Mouse (Mus musculus) retina, adult 2 months (tissue): ENCODE measurements around the gene Nrros.

Experiments
- DNase-seq: peaks from one replicate; pipeline ENCODE4 v3.0.0-alpha.2; 2012; ENCODE audit warnings: low read depth, low spot score

Gene Nrros

DNA sequence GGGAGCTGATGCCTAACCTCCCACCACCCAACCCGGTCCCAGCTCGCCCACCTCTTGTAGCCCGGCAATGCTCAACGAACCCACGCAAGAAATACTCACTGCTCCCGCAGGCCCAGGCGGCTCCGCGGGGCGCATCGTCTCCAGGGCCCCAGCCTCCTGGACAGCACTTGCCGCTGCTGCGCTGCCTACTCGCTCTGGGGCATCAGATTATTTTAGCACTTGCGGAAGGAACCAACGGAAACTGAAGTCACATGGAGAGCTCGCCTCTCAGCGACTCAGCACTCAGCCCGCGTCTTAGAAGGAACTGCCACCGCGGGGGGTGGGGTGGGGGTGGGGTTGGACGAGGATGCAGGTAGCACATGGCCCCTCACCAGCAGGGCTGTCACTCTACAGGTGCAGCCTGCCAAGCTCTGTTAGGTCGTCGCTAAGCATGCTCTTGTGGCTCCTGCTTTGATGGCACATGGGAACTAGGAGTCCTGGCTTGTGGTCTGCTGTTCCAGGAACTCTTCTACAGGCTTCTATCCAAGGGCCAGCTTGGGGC, at the start of gene Nrros:
Gene Nrros (minus strand): TSS at position 314 of the 541 bp plus-strand sequence.
- no peak for DNase-seq

- no peak for DNase-seq
Observed at GRCm38 (mm10) chr16:32214804-32215576, 49.6 kb upstream of the Nrros start.

DNA sequence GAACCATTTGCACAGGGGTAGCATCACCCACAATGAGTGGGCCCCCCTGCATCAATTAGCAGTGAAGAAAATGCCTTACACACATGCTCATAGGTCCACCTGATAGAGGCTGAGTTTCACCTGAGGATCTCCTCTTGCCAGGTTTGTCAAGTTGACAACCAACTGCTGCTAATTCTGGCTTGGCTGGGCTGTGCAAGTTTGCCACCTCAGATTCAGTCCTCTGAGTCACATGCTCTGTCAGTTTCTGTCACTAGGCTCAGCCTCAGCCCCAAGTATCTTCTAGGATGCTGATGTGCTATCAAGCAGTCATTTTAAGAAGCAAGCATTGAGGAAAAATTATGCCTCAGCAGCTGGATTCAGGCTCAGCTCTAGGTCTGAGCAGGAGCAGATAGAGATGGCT, 48.8 kb upstream of the Nrros start:
- no peak for DNase-seq

DNA sequence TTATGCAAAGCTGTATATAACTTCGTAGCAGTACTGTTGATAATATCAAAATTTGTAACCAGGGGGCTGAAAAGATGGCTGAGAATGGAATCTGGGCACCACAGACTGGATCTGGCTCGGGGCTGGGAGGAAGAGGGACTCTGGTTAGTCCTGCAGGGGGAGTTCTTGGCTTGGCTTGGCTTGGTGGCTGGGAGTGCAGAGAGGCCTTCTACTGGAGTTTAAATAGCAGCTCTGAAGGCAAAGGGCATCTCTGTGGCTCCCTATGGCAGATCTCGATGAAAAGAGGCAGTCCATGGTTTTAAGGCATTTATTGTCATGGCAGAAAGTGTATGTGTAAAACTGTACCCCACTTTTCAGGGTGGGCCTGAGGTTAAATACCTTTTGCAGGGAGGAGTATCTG, 39.5 kb upstream of the Nrros start:
- DNase-seq: no peak

- no peak for DNase-seq
Observed at GRCm38 (mm10) chr16:32202681-32203080, 37.3 kb upstream of the Nrros start.

GRCm38 (mm10) chr16:32201004-32201325, 35.6 kb upstream of the Nrros start:
- no peak for DNase-seq

- DNase-seq: no peak
Observed at GRCm38 (mm10) chr16:32200256-32201003, 35.0 kb upstream of the Nrros start.

GRCm38 (mm10) chr16:32190011-32190441, 24.6 kb upstream of the Nrros start:
- no peak for DNase-seq

DNA sequence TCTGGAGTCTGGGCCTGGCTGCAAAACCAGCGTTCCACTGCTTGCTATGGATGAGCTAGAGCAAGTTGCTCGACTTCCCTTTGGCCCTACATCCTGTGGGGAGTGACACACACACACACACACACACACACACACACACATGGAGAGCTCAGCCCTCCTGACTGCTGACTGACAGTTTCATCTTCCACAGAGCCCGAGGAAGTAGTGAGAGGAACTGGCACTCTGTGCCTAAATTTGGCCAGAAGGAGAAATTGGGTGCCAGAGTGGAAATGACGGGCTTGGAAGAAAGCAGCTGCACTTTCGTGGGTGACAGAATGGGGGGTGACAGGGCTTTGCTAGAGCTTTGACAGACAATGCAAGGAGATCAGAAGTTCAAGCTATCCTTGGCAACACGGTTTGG, 23.7 kb upstream of the Nrros start:
- DNase-seq: no peak

GRCm38 (mm10) chr16:32186056-32186455, 20.7 kb upstream of the Nrros start:
- no peak for DNase-seq

- DNase-seq: no peak
Observed at GRCm38 (mm10) chr16:32179333-32179901, 14.0 kb upstream of the Nrros start, which contains the start of gene Bex6. TSS of gene Bex6 (plus strand) at chr16:32179823.

DNA sequence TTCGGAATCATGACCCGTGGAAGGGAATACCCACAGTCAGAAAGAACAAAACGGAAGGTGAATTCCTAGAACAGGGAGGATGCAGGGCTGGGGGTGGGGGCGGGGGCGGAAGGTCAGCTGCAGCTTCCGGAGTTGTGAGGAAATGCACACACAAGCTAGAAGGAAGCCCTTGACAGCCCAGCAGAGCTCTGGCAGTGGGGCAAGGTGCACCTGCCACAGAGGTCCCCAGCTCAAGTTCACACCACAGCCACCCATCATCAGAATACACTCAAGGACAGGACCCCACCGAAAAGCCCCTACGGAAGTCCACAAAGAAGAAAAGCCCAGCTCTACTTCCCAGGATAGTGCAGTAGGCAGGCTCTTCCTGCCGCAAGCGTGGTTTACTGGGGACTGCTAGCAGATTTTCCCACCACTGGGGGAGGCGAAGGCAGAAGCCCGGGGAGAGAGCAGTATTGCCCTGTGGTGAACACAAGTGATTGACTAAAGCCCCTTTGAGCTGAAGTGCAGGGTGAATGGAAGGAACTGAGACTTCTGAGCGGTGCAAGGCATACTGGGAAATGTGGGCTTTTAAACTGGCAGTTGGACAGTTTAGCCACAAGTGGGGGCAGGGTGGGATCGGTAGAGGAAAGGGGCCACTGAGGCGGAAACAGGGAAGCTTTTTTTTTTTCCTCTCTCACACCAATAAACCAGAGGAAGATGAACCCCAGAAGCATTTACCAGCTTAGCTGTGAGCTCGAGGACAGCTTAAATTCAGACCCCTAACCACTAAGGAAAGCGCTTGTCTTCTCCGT, 11.7 kb upstream of the Nrros start:
- no peak for DNase-seq

- DNase-seq: no peak
Observed at GRCm38 (mm10) chr16:32175029-32175428, 9.6 kb upstream of the Nrros start.

GRCm38 (mm10) chr16:32174340-32175005, 9.1 kb upstream of the Nrros start:
- no peak for DNase-seq

- DNase-seq: no peak
Observed at GRCm38 (mm10) chr16:32173401-32173800, 8.0 kb upstream of the Nrros start.

DNA sequence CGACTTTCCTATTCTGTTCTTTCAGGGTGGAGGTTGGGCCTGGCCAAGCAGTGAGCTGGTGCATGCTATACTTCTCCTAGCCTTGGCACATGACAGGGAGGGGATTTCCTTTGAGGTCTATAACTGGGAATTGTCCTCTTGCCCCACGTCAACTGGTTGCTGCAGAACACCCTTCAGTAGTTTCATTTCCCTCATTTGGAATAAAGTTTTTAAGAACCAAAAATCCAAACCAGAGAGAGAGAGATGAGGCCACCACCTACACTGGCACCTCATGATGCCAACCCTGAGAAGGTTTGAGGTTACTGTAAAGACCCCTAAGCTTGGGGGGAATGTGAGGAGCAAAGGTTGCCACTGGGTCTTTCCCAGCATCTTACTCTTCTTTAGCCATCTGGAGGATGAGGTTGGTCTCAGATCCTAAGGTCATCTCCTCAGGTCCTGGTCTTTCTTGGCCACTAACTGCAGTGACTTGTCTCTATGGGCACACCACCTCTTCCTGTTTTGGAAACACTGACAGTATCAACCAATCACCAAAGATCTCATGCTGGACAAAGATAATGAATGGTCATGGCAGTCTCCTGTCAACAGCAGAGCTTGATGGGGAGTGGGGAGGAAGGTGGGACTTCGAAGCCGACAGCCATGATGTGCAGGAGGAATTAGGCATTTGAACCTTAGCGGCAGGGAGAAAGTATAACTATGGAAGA, 5.8 kb upstream of the Nrros start:
- DNase-seq: no peak

- DNase-seq: no peak
Observed at GRCm38 (mm10) chr16:32167819-32168545, 2.6 kb upstream of the Nrros start.

- no peak for DNase-seq
Observed at GRCm38 (mm10) chr16:32164396-32165027, 882 bp downstream of the Nrros start.

DNA sequence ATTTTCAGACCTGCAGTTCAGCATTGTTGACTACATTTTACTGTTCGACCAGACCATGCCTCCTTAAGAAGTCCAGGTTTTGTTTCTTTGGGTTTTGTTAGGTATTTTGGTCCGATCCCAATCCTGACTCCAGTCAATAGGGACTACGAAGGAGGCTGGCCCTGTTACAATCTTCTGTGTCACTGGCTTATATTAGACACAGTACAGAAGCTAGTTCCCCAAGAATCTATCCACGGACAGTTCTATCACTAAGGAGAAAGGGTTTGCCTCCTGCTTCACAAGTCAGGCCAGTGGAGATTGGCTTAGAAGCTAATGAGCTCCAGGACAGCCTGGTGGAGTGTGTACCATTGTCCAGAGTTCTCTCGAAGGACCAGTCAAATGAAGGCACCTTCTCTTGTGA, 1.5 kb downstream of the Nrros start:
- DNase-seq: no peak
